Mouse (Mus musculus): Measurements from ENCODE around the gene Lrp2.

DNA sequence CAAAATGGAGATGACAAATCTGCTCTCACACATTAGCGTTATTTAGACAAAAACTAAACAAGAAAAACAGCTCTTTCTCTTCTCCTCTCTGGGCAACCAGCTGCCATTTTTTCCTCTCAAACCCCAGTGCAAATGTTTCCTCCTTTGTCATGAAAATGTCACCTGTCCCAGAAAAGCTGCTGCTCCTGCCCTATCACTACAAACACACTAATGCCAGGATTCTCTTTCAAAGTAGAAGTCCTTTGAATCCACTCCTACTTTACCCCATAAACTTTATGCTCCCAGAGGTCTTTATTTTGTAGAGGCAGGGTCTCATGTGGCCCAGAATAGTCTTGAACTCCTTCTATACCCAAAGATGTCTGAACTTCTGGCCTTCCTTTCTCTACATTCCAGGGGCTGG lies 6.7 kb upstream of the Lrp2 start:
- no peak for TF ChIP-seq FLI1 (IDR thresholded peaks at IDR 0.05; ENCODE audit: low read length)
- TF ChIP-seq GATA1 (IDR thresholded peaks at IDR 0.05; ENCODE audit: borderline replicate concordance, low read length), result no peak
